Mouse (Mus musculus): ENCODE measurements at regions not wholly inside any gene's neighbourhood (a gene's known extent, or its start where the extent isn't known, plus 50 kb on each side); places are given as distances from the start of the nearest gene placed in this dataset.

DNA sequence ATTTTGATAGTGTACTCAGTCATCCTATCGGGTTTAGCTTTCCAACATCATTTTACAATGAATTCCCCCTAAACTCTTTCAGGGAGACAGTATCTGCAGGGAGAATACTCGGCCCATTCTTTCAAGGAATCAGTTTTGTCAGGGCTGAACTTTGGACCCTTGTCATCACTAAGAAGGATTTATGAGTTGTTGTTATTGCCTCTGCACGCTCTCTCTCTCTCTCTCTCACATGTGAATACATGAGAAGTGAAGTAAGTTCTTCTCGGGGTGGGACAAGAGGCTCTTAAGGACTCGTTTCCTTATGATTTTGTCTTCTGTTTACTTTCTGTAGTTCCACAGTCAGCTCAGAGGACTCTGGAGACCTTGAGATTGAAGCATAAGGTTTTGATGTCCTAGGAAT, 346.1 kb upstream of the Thbs1 start:
- no peak for TF ChIP-seq POLR2A (IDR thresholded peaks at IDR 0.05; ENCODE audit: low read depth, low read length)
- TF ChIP-seq CTCF (IDR thresholded peaks at IDR 0.05; ENCODE audit: extremely low read depth, insufficient read depth, insufficient read length, insufficient replicate concordance), result no peak

Data from spleen, adult 2 months (tissue).